Mouse (Mus musculus) neural tube, embryonic 11.5 days (tissue): ENCODE results near the gene Mrpl9. TPM values are rescaled to one million over a fixed set of nuclear protein-coding genes. Genes with fewer than 3 reads are reported as not detected.

Source experiments
- ATAC-seq: fragments of 200-750 bp; cut with Nextera tagmentation; 2 replicates; pipeline ENCODE4 v1.8.0; 2017; ENCODE audit warnings: moderate number of reproducible peaks, mild to moderate bottlenecking, moderate TSS enrichment, moderate library complexity; ENCODE audit not compliant: insufficient read depth, low FRiP score, low TSS enrichment
- DNase-seq: peaks from one replicate; pipeline ENCODE4 v3.0.0-alpha.2; 2015; ENCODE audit warnings: low spot score
- H3K27ac ChIP-seq: fragments of 300-500 bp; sonication (generic); 2 replicates; pipeline ENCODE4 v1.5.1; 2014; ENCODE audit warnings: low read depth, mild to moderate bottlenecking, low read length
- H3K27me3 ChIP-seq: fragments of 300-500 bp; sonication (generic); 2 replicates; pipeline ENCODE4 v1.6.1; 2014; ENCODE audit warnings: mild to moderate bottlenecking, low read length, mixed read lengths; ENCODE audit not compliant: control insufficient read depth, insufficient read depth
- H3K36me3 ChIP-seq: fragments of 300-500 bp; sonication (generic); 2 replicates; pipeline ENCODE4 v1.6.1; 2014; ENCODE audit warnings: mild to moderate bottlenecking, low read length, moderate library complexity, mixed read lengths; ENCODE audit not compliant: control insufficient read depth, insufficient read depth
- H3K4me1 ChIP-seq: fragments of 300-500 bp; sonication (generic); 2 replicates; pipeline ENCODE4 v1.6.1; 2014; ENCODE audit warnings: low read length, mixed read lengths; ENCODE audit not compliant: control insufficient read depth, insufficient read depth
- H3K4me2 ChIP-seq: fragments of 300-500 bp; sonication (generic); 2 replicates; pipeline ENCODE4 v1.6.1; 2014; ENCODE audit warnings: low read depth, mild to moderate bottlenecking, moderate library complexity
- H3K4me3 ChIP-seq: fragments of 300-500 bp; sonication (generic); 2 replicates; pipeline ENCODE4 v1.5.1; 2014; ENCODE audit warnings: low read depth, low read length
- H3K9ac ChIP-seq: fragments of 300-500 bp; sonication (generic); 2 replicates; pipeline ENCODE4 v1.6.1; 2014; ENCODE audit warnings: mild to moderate bottlenecking, low read length
- H3K9me3 ChIP-seq: fragments of 300-500 bp; sonication (generic); 2 replicates; pipeline ENCODE4 v1.6.1; 2016; ENCODE audit warnings: low read length; ENCODE audit not compliant: control insufficient read depth
- WGBS: fragments of 180-500 bp; shearing (Covaris S2); extraction: QIAGEN DNeasy Blood & Tissue Kit; methylation state at CpG from one replicate; pipeline ENCODE4 v1.1.7; 2014; 5-methylcytosine and 5-hydroxymethylcytosine counted together
- polyA plus RNA-seq: library from polyadenylated mRNA; unstranded; fragments of >200 nt; fragmentation: Nextera tagmentation; extraction: Ambion mirVana; gene quantifications from 2 replicates; pipeline ENCODE4 v1.2.1, GENCODE M21; 2014

Mrpl9 gene
- polyA plus RNA-seq, 1 experiment from 2014 or later = 64.7 TPM

DNA sequence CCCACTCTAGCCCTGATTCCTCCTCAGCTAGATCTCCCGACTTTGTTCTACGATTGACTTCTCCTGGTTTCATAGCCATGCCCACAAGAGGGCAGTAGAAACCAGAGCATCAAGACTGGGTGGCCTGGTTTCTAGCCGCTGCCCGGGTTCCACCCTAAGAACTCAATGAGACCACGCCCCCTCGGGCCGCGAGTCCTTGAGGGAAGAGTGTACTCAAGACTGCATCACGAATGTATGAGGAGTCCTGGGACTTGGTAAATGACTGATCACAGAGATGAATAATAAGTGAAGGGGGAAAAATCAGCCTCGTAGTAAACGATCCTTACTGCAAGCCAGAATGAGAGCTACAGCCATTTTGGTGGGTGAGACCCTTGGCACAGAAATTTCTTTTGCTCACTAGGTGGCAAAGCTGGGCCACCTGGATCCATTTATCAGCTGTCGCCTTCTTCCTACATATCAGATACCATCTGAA lies 13.4 kb downstream of the Mrpl9 start:
- WGBS = 3% methylated on average over 12 of the region's 12 CpGs
- no peak overlapping the region for H3K27ac ChIP-seq
- H3K27me3 ChIP-seq = no peaks in the 10 kb centered on the region
- H3K4me1 ChIP-seq = no peaks in the 10 kb centered on the region
- ATAC-seq (peak; percentile 79), DNase-seq (peak; percentile 92)
- H3K9me3 ChIP-seq = no peaks in the 10 kb centered on the region
- peak overlapping the region; percentile 17; the same call in 1 of the 2 replicates for H3K4me3 ChIP-seq
- no peak overlapping the region for H3K9ac ChIP-seq
- peak overlapping the region; percentile 25 for H3K4me2 ChIP-seq
- H3K36me3 ChIP-seq = no peaks in the 10 kb centered on the region

- Histone ChIP-seq H3K4me3 (no peak overlapping the region), H3K36me3 (no peaks in the 10 kb centered on the region), H3K27me3 (no peaks in the 10 kb centered on the region), H3K4me2 (no peak overlapping the region), H3K4me1 (no peaks in the 10 kb centered on the region), H3K9ac (no peak overlapping the region), H3K27ac (no peak overlapping the region), H3K9me3 (no peaks in the 10 kb centered on the region)
- no peak for DNase-seq
- no peak for ATAC-seq
- WGBS = 85% methylated on average over 3 of the region's 3 CpGs
These were observed 13.9 kb downstream of the Mrpl9 start for GRCm38 (mm10) chr3:94457055-94457454.

DNA sequence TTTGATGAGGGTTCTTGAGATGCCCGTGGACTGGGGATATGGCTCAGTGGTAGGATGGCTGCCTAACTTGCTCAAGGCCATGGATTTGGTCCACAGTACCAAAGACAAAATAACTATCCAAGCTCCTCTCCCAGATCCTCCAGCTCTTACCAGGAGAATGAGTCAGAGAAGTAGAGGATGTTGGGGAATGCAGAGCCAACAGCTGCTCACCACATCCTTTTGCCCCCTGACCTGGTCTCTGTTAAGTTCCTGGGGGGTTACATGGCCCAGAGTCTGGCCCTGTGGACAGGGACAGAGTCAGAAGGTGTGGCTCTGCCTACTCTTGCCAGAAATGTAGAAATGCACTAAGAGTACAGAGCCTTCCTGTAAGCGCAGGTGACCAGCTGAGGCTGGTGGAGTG lies 16.7 kb downstream of the Mrpl9 start:
- ATAC-seq (no peak), DNase-seq (no peak)
- no peak overlapping the region for H3K4me2 ChIP-seq
- H3K4me1 ChIP-seq = peaks cover 5% of the 10 kb centered on the region
- H3K27me3 ChIP-seq = no peaks in the 10 kb centered on the region
- no peaks in the 10 kb centered on the region for H3K9me3 ChIP-seq
- no peak overlapping the region for H3K27ac ChIP-seq
- no peak overlapping the region for H3K9ac ChIP-seq
- WGBS = 95% methylated on average over 2 of the region's 2 CpGs
- H3K36me3 ChIP-seq = no peaks in the 10 kb centered on the region
- H3K4me3 ChIP-seq = no peak overlapping the region

DNA sequence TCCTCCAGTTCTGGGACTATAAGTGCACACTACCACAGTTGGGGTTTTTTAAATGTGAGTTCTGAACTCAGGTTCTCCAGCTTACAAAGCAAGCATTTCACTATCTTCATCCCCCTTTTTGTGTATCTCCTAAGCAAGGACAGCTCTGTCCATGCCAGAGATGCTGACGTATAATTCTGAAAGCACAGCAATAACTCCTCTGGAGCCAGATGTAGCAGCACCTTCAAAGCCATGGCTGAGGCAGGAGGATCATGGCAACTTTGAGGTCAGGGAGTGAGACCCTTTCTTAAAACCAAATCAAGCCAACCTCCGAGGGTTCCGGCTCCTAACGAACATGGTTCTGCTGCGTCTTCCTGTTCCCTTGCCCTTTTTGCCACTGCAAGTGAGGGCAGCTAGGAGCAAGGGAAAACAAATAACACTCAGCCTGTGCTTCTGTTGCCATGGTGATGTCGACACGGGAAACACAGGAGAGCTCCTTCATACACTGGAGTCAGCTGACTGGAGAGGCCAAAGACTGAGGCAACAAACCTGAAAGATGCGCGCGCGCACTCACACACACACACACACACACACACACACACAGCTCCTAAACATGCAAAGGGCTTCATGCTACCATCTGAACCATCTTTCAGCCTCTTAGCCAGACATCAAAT lies 20.9 kb downstream of the Mrpl9 start:
- no peak overlapping the region for H3K9ac ChIP-seq
- no peak overlapping the region for H3K27ac ChIP-seq
- peaks cover 5% of the 10 kb centered on the region for H3K4me1 ChIP-seq
- H3K36me3 ChIP-seq = no peaks in the 10 kb centered on the region
- ATAC-seq (peak; percentile 61; the same call in 1 of the 2 replicates), DNase-seq (peak; percentile 57)
- no peak overlapping the region for H3K4me2 ChIP-seq
- H3K27me3 ChIP-seq = no peaks in the 10 kb centered on the region
- no peak overlapping the region for H3K4me3 ChIP-seq
- 58% methylated on average over 11 of the region's 11 CpGs for WGBS
- no peaks in the 10 kb centered on the region for H3K9me3 ChIP-seq

- no peak overlapping the region for H3K9ac ChIP-seq
- H3K9me3 ChIP-seq = no peaks in the 10 kb centered on the region
- no peaks in the 10 kb centered on the region for H3K27me3 ChIP-seq
- H3K4me1 ChIP-seq = peaks cover 5% of the 10 kb centered on the region
- no peak for ATAC-seq
- no peak overlapping the region for H3K4me2 ChIP-seq
- H3K27ac ChIP-seq = no peak overlapping the region
- no peak overlapping the region for H3K4me3 ChIP-seq
- 62% methylated on average over 13 of the region's 13 CpGs for WGBS
- DNase-seq = no peak
- no peaks in the 10 kb centered on the region for H3K36me3 ChIP-seq
These were observed 22.7 kb downstream of the Mrpl9 start for GRCm38 (mm10) chr3:94465632-94466430.

DNA sequence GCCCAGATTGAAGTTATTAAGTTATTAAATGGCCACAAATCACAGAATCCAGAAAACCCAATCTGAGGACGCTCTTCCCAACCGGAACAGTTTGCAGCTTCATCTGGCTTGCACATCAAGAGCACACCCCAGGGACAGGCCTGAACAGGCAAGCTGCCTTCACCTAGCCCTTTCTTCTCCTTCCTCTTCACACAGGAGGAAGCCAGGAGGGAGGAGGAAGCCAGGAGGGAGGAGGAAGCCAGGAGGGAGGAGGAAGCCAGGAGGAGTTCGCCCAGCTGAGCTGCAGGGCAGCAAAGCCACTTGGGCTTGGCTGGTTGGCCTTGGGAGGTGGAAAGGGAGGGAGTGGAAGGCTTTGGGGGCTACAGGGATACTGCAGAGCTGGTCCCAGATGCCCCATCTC lies 25.8 kb downstream of the Mrpl9 start:
- 37% methylated on average over 3 of the region's 3 CpGs for WGBS
- DNase-seq (no peak), ATAC-seq (no peak)
- H3K4me1 ChIP-seq = peaks cover 6% of the 10 kb centered on the region
- no peak overlapping the region for H3K9ac ChIP-seq
- H3K36me3 ChIP-seq = no peaks in the 10 kb centered on the region
- no peak overlapping the region for H3K4me3 ChIP-seq
- H3K27ac ChIP-seq = no peak overlapping the region
- H3K4me2 ChIP-seq = no peak overlapping the region
- H3K9me3 ChIP-seq = no peaks in the 10 kb centered on the region
- no peaks in the 10 kb centered on the region for H3K27me3 ChIP-seq

DNA sequence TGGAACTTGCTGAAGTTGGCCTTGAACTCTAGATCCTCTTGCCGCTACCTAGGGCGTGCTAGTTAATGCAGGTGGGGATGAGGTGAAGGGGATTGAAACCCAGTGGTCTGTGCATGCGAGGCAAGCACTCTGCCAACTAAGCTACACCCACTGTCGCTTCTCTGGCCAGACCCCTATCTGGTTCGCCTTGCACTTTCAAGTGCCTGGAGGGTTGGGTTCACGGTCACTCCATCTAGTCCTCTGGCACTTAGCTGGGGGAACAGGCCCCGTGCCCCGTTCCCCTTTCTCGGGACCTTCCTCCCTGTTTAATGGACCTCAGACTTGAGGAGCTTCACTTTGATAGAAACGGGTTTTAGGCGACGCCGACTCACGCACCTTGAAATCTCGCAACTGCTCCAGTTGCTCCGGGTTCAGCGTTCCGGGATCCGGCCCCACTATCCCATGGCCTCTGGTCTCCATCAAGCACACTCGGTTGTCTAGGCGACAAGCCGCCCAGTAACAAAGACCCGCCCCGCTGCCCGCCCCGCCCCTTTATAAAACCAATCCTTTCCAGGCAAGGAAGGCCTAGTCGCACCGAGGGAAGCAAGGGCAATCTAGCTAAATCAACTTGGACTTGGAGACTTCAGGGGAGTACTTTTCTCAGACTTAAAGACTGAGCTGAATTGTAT lies 29.5 kb downstream of the Mrpl9 start:
- peak; percentile 81 for ATAC-seq
- Histone ChIP-seq H3K27me3 (no peaks in the 10 kb centered on the region), H3K36me3 (no peaks in the 10 kb centered on the region), H3K4me1 (peaks cover 8% of the 10 kb centered on the region; the same call in 1 of the 2 replicates), H3K9ac (0 out of 2 replicates have a peak overlapping the region, but pooled peaks have one; percentile 15), H3K4me3 (0 out of 2 replicates have a peak overlapping the region, but pooled peaks have one; percentile 3), H3K27ac (no peak overlapping the region), H3K4me2 (peak overlapping the region; percentile 39), H3K9me3 (no peaks in the 10 kb centered on the region)
- 8% methylated on average over 28 of the region's 28 CpGs for WGBS
- peak; percentile 74 for DNase-seq

DNA sequence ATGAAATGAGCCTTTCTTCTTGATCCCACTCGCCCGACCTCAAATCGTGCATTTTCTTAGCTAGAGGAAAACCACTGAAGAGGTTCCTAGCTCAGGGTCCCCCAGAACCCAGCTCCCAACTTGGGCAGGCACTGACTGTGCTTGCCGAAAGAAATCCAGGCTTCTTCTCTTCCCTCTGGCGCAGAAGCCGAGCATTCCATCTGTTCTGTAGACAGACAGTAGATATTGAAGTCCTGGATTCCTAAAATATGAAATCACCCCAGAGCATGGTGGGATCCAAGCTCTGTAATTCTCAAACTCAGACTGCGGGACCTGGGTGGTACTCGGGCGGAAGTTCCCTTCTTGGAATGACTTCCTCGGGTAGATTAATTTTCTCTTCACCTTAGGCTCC lies 30.0 kb downstream of the Mrpl9 start:
- 51% methylated on average over 10 of the region's 10 CpGs for WGBS
- Histone ChIP-seq H3K4me3 (no peak overlapping the region), H3K4me2 (peak overlapping the region; percentile 39; the same call in 1 of the 2 replicates), H3K9me3 (no peaks in the 10 kb centered on the region), H3K9ac (no peak overlapping the region), H3K27ac (no peak overlapping the region), H3K36me3 (no peaks in the 10 kb centered on the region), H3K4me1 (peaks cover 8% of the 10 kb centered on the region; the same call in 1 of the 2 replicates), H3K27me3 (no peaks in the 10 kb centered on the region)
- DNase-seq = no peak
- ATAC-seq = no peak; the same call in 1 of the 2 replicates
